Mouse (Mus musculus): ENCODE results near the gene Fos.

GRCm38 (mm10) chr12:85510013-85510412 is 36.3 kb downstream of the Fos start:
- TF ChIP-seq CTCF (conservative IDR thresholded peaks at IDR 0.05; ENCODE audit: low read length) (no peak), NANOG (IDR thresholded peaks at IDR 0.05; ENCODE audit: borderline replicate concordance, low read length) (no peak)
